Mouse (Mus musculus): ENCODE data around the gene Hnrnpr. TPM values are rescaled to one million over a fixed set of nuclear protein-coding genes. Genes with fewer than 3 reads are reported as not detected.

Hnrnpr gene
- 65.9 and 73.2 TPM in 2 replicates for polyA plus RNA-seq (2012; rRNA removed)

DNA sequence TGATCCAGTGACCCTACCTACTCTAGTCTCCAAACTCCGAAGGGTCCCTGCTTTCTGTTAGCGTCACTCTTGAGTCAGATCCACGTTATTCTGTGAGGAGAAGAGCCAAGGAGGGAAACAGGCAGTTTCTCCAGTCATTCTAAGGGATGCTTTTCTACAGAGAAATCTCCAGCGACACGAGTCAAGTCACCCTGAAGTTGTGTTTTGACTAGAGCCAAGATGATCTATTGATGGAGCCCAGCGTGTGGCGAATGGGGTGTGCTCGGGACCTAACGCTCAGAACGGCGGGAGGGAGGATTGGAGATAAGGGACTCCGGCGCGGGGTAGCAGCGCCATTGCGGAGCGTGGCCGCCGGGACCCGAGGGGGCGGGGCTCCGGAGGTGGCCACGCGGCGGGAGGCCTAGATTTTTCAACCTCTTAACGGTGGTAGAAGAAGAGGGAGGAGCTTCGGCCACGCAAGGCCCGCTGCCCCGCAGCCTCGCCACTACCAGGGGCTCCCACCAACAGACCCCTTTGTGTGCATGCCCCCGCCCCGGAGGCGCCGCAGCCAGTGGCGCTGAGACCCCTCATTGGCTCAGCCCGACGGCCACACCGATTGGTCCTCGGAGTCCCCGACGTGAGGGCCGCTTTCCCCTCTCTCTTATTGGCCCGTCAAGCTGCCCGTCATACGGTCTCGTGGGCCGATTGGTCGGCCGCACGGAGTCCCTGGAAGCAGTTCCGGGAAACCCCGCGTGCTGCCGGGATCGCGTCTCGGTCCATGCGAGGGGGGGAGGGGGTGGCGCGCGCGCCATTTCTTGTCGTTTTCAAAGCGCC, at the start of gene Hnrnpr:
Hnrnpr (plus strand) TSS at position 714 of the 813 bp plus-strand sequence.
- peak; percentile 95 to 99 for DNase-seq (ENCODE audit: extremely low spot score in 1 of 2, low spot score in 1 of 2)

DNA sequence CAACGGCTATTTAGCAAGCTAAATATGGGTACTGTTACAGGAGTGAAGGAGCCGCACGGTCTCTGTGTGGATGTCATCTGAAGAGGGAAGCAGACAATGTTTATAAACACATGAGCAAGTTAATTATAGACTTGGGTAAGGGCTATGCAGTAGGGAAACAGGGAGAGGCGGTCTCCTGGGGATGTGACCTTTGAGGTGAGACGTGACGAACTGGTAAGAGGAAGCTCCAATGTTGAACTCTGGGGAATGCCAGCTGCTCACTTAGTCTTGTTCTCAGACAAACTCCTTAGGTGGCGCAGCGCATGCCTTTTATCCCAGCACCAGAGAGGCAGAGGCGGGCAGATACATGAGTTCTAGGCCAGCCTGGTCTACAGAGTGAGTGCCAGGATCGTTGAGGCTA, 48.8 kb upstream of the Hnrnpr start:
- no peak for DNase-seq (ENCODE audit: extremely low spot score in 1 of 2, low spot score in 1 of 2)

DNA sequence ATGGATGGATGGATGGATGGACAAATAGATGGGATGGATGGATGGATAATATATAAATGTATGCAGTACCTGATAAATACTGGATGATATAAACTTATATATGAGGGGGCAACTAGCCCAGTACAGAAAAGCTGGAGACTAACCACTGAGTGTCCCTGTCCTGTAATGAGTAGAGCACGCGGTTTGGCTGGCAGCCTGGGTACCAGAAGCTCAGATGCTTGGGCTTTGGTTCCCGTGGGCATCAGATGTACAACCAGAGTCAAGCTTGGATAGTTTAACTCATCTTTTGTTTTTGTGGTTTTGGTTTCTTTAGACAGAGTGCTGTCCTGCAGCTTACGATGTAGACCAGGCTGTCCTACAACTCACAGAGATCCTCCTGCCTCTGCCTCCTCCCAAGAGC, 47.2 kb upstream of the Hnrnpr start:
- no peak for DNase-seq (ENCODE audit: extremely low spot score in 1 of 2, low spot score in 1 of 2)

DNA sequence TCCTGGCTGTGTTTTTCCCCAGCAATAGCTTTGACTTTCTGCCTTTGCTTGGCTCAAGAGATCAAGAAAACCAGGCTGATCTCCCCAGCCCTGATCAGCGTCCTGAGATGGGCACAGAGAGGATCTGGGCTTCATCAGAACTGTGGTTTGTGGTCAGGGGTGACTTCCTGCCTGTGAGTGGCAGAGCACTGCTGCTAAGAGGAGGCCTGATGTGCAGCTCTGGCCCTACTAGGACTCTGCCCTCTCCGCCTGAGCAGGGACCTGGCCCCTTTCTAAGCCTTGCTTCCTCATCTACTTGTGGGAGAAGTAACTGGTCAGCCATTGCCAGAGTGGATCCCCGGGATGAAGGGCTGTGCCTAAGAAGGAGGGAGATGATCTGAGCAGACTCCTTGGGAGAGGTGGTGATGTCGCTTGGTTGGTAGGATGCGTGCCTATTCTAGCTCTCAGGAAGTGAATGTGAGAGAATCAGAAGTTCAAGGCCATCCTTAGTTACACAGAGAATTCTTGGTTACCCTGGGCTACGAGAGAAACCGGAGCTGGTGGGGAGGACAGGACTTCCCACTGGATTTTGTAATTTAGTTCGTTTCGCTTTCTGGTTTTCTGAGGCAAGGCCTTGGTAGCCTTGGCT, 43.9 kb upstream of the Hnrnpr start:
- no peak for DNase-seq (ENCODE audit: extremely low spot score in 1 of 2, low spot score in 1 of 2)

DNA sequence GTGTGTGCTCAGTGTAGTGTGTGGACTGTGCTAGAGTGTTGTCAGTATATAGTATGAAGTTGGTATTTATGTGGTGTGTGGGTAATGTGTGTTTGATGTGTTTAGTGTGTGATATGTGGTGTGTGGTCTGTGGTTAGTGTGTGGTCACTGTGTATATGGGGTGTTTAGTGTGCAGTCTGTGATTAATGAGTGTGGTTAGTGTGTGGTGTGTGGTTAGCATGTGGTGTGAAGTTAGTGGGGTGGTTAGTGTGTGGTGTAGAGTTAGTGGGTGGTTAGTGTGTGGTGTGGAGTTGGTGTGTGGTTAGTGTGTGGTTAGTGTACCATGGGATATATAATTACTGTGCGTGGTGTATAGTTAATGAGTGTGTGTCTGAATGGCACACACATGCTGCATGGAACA, 41.8 kb upstream of the Hnrnpr start:
- no peak for DNase-seq (ENCODE audit: extremely low spot score in 1 of 2, low spot score in 1 of 2)

DNA sequence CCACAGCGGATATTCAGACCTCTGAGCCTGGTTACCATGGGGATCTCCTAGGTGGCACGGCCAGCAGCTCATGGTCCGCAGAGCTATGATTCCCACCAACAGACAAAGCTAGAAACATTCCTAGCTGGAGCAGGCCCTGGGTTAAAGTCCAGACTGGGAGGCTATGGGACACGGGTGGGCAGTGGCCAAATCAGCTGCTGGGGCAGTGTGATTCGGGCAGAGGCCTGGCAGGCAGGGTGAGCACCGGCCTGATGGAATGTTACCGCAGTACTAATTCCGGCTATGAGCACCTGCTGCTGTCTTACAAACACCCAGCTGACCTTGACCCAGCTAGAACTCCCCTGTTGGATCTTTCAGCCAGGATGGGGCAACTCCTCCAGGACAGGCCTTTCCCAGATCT, 40.1 kb upstream of the Hnrnpr start:
- DNase-seq (ENCODE audit: extremely low spot score in 1 of 2, low spot score in 1 of 2): no peak

DNA sequence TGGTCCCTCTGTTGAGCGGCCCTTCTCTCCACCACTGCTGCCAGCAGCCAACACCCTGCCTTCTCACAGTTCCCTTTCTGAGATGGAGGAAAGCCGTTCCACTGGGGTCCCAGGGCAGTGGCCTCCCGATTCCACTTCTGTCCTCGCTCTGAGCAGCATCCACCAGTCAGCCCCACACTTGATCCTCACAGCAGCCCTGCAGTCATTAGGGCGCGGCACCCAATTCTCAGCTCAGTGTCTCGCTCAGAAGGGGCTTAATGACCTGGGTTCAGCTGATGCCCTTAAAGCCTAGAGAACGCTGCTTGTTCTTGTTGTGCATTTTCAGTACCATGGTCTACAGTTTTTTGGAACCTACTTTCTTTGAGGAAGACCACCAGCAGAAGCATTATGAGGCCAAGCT, 29.6 kb upstream of the Hnrnpr start:
- DNase-seq (ENCODE audit: extremely low spot score in 1 of 2, low spot score in 1 of 2): no peak

DNA sequence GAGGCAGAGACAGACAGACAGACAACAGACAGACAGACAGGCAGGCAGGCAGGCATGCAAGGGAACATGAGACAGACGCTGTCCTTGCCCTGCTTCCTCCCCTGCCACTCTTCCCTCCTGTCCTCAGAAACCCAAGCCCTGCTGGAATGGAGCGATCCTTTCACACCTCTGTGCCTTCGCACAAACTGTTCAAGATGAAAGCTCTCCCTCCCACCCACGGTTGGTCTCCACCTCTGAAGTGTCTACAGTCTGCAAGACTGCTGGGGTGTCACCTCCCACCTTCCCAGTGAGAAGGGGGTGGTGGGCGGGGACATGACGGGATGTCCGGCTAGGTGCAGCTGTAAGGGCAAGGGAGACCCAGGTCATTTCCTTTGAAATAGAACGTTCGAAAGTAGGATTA, 29.1 kb upstream of the Hnrnpr start:
- DNase-seq (ENCODE audit: extremely low spot score in 1 of 2, low spot score in 1 of 2): peak; percentile 69 to 79

DNA sequence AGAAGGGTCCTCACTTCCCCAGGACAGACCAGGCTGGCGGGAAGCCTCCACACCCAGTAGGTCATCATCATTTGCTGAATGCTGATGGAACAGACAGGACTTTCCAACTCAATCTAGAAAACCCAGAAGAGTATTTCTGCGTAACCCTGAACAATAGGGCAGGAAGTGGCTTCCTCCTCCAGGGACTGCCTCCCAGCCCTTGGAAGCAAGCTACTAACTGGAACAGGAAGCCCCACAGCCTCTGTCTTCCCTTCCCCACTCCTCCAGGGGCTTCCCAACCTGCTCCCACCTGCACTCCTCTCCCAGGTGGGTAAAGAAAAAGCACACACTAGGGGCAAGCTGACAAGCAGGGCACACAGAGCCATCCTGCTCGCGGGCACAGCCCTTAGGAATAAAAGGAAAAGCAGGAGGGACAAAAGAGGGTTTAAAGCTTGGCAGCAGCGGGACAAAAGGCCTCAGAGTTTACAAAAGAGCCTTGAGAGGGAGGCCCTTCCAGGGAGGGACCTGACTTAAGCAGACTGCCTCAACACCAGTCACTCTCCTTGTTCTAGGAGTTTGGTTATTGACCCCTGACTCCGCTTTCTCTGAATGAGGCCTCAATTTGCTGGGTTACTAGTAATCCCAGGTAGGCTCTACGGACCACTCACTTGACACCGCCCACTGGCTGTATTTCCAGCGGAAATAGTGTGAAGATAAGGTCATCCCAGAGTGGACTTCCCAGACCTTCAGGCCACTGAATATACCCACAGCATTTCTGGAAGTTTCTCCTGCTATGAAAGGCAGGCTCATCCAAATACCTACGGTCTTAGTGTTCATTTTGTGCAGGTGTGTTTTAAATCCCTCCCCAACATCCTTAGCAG, 27.9 kb upstream of the Hnrnpr start:
- no peak for DNase-seq (ENCODE audit: extremely low spot score in 1 of 2, low spot score in 1 of 2)

DNA sequence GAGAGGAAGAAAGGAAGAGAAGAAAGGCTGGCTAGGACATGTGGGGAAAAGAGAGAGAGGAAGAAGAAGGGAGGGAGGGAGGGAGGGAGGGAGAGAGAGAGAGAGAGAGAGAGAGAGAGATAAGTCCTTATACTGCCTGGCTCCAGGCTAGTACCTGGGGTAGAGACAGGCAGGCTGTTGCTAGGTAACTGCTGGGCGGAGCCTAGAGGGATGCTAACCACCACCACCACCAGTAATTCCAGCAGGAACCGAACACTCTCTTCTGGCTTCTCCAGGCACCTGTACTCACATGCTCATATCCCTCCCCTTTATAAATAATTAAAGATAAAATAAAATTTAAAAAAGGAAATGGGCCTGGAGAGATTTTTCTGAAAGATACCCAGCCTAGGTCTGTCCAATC, 27.0 kb upstream of the Hnrnpr start:
- DNase-seq (ENCODE audit: extremely low spot score in 1 of 2, low spot score in 1 of 2): peak in 1 of 2 experiments; percentile 19

DNA sequence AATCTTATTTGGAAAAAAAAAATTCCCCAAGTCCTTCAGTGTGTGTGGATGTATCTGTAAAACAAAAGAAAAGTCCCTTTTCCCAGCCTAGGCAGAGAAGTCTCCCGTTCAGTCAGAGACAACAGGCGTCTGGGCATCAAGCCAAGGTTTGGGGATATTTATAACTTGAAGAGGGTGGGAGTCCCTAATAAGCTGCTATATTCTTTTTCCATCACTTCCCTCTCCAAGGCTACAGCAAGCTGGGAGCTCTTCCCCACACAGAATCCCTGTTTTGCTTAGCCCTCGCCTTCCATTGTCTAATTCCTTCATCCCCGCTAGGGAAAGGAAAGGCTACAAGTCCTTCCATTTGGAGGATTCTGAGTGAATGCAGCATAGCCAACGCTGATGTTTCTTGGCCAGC, 26.3 kb upstream of the Hnrnpr start, which contains the start of gene Zfp46:
Zfp46 (plus strand) TSS at position 229 of the 400 bp plus-strand sequence.
- DNase-seq (ENCODE audit: extremely low spot score in 1 of 2, low spot score in 1 of 2): peak; percentile 84 to 95

DNA sequence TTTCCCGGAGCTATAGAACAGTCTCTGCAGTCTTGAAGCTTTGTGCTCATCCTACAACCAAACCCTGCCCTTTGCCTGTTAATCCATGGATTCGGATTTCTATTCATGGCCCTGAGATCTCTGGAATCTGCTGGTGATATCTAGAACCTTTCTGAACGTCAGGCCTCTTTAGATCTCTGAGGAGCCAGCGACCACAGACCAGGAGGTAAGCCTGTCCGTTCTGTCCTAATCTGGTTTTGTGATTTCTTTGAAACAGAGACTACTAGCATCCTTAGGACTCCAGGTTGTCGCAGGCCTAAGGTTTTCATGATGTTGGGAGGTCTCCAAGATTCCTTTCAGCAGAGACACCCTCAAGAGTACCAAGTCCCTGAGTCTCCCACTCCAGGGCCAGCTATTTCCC, 25.9 kb upstream of the Hnrnpr start:
- no peak for DNase-seq (ENCODE audit: extremely low spot score in 1 of 2, low spot score in 1 of 2)

DNA sequence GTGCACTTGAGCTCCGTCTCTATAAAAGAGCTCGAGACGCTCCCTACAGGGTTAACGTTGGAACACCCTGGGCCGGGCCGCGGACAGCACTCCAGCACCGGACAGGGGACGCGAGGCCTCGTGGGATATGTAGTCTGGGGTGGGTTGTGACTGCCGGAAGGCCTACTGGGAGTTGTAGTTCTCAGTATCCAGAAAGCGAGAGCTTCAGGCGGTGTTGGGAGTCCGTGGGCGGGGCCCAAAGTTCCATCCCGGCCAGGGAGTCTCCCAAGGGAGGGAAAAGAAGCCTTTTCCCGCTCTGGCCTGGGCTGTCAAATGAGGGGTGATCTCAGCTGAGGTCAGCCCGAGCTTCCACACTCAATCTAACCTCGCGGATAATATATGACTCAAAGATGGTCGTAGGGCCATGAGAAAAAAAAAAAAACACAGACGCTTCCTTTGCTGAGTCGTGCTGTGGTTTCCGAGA, 25.4 kb upstream of the Hnrnpr start:
- DNase-seq (ENCODE audit: extremely low spot score in 1 of 2, low spot score in 1 of 2): peak; percentile 96

DNA sequence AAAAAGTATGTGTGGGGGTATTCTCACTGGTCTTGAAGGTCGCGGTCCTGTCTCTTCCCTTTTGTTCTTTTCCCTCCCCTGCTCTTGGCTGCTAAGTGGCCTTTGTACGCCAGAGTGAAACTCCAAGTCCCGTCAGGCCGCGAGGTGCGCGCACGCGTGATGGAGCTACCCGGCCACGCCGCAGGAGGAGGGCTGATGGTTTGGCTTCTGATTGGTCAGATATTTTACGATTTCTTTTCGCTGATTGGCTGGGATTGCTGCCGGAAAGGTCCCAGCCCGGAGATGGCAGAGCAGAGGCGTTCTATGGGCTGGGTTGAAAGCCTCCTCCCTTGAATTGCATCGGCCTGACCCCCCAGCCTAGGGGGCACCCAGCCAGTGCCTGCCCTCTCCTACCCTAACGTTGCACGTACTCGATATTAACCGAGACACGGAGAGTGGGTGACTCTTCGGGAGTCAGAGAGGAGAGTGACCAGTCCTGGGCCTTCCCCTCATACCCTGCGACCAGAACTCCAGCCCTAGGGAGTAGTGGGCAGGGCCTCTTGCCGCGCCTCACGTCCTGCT, 24.9 kb upstream of the Hnrnpr start:
- DNase-seq (ENCODE audit: extremely low spot score in 1 of 2, low spot score in 1 of 2): peak; percentile 95 to 99

DNA sequence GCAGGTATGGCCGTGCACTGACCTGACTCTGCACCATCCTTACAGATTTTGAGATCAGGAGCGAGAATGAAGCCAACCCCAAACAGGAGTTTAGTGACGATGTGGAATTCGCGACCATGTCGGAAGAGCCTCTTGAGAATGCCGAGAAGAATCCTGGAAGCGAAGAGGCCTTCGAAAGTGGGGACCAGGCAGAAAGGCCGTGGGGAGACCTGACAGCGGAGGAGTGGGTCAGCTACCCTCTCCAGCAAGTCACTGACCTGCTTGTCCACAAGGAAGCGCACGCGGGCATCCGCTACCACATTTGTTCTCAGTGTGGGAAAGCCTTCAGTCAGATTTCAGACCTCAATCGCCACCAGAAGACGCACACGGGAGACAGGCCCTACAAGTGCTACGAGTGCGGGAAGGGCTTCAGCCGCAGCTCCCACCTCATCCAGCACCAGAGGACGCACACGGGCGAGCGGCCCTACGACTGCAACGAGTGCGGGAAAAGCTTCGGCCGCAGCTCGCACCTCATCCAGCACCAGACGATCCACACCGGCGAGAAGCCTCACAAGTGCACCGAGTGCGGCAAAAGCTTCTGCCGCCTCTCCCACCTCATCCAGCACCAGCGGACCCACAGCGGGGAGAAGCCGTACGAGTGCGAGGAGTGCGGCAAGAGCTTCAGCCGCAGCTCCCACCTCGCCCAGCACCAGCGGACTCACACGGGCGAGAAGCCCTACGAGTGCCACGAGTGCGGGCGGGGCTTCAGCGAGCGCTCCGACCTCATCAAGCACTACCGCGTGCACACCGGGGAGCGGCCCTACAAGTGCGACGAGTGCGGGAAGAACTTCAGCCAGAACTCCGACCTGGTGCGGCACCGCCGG, 20.6 kb upstream of the Hnrnpr start:
- DNase-seq (ENCODE audit: extremely low spot score in 1 of 2, low spot score in 1 of 2): no peak

DNA sequence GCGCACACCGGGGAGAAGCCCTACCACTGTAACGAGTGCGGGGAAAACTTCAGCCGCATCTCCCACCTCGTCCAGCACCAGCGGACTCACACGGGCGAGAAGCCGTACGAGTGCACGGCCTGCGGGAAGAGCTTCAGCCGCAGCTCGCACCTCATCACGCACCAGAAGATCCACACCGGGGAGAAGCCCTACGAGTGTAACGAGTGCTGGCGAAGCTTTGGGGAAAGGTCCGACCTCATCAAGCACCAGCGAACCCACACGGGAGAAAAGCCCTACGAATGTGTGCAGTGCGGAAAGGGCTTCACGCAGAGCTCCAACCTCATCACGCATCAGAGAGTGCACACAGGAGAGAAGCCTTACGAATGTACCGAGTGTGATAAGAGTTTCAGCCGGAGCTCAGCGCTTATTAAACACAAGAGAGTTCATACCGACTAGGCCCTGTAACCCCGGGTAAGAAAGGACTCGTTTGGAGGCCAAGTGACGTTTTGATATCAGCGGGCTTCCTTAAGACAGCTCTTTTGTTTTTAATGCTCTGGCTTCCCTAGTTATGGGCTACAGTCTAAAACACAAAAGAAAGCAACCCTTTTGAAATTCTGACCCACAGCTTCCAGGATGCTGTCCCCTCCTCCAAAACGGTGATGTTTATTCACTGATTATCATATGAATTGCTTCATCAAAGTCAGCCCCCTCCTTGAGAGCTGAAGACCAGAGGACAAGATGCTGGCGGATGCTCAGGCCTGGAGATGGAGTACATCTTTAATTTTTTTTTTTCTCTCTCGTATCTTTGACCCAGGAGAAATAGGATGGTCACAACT, 19.8 kb upstream of the Hnrnpr start:
- DNase-seq (ENCODE audit: extremely low spot score in 1 of 2, low spot score in 1 of 2): no peak

DNA sequence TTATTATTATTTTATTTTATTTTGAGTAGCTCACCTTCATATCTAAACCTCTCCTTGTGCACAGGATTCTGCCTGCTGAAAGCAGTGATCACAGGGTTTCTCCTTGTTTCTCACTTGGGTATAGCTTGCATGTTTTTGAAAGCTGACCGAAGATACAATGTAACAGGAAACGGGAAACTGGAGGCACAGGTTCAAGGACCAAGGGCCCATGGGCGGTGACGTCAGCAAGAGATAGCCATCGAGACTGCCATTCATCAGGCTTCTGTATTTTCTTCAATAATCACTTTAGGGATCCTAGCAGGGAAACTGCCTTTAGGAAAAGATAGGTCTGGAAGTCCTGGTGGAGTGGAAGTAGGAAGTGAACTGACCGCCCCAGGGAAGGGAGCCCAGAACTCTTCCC, 19.1 kb upstream of the Hnrnpr start:
- DNase-seq (ENCODE audit: extremely low spot score in 1 of 2, low spot score in 1 of 2): no peak

DNA sequence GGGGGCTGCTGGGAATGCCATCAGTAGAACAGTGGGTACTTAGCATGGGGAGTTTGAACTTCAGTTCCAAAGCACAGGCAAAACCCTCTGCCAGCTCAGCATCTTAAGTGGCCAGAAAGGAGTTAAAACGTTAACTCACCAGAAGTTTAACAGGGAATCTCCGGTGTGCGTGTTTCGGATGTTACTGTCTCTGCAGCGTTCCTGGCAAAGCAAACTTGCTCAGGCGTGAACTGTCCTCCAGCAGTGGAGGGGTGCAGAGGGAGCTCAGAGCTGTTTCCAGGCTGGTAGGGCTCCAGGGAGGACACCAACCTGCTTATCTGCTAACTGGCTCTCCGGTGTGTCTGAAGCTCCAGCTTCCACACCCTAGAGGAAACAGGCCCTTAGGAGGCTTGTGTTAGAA, 14.8 kb upstream of the Hnrnpr start:
- no peak for DNase-seq (ENCODE audit: extremely low spot score in 1 of 2, low spot score in 1 of 2)

DNA sequence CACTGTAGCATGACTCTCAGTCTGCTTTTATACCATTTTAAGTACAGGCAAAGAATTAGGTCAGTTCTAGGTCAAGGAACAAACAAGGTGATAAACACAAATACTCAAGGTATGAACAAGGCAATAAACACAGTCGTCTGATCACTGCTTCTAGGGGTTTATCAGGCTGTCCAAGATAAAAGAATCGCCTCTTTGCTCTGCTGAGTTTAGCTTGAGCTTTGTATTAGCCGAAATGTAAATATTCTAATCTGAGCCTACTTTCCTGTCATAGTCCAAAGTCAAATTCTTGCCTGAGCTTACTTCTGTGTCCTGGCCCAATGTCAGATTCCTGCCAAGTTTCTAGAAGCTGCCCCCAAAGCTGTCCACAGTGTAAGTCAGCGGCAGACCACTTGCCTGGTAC, 8.3 kb upstream of the Hnrnpr start:
- DNase-seq (ENCODE audit: extremely low spot score in 1 of 2, low spot score in 1 of 2): no peak

Data from frontal cortex, adult 2 months (tissue).